Mouse (Mus musculus) midbrain, embryonic 10.5 days (tissue): ENCODE results near the gene Atg9b. TPM values are rescaled to one million over a fixed set of nuclear protein-coding genes. Genes with fewer than 3 reads are reported as not detected.

Source experiments
- DNase-seq: peaks from one replicate; pipeline ENCODE4 v3.0.0-alpha.2; 2017; ENCODE audit warnings: low spot score
- H3K27ac ChIP-seq: fragments of 300-500 bp; sonication (generic); replicated peaks from 2 replicates; pipeline ENCODE4 v1.5.1; 2016; ENCODE audit warnings: mild to moderate bottlenecking
- H3K27me3 ChIP-seq: fragments of 300-500 bp; sonication (generic); 2 replicates; pipeline ENCODE4 v1.6.1; 2016; ENCODE audit warnings: low read depth, mild to moderate bottlenecking; ENCODE audit not compliant: poor library complexity, severe bottlenecking
- H3K36me3 ChIP-seq: fragments of 300-500 bp; sonication (generic); 2 replicates; pipeline ENCODE4 v1.6.1; 2016; ENCODE audit warnings: mild to moderate bottlenecking, moderate library complexity
- H3K4me1 ChIP-seq: fragments of 300-500 bp; sonication (generic); 2 replicates; pipeline ENCODE4 v1.6.1; 2016
- H3K4me3 ChIP-seq: fragments of 300-500 bp; sonication (generic); 2 replicates; pipeline ENCODE4 v1.5.1; 2016; ENCODE audit warnings: mild to moderate bottlenecking, moderate library complexity
- H3K9me3 ChIP-seq: fragments of 300-500 bp; sonication (generic); replicated peaks from 2 replicates; pipeline ENCODE4 v1.6.1; 2016; ENCODE audit warnings: mild to moderate bottlenecking
- WGBS: fragments of 180-500 bp; shearing (Covaris S2); methylation state at CpG from one replicate; pipeline ENCODE4 v1.1.7; 2016; 5-methylcytosine and 5-hydroxymethylcytosine counted together
- polyA plus RNA-seq: library from polyadenylated mRNA; unstranded; fragments of >200 nt; fragmentation: Nextera tagmentation; extraction: Ambion mirVana; gene quantifications from 2 replicates; pipeline ENCODE4 v1.2.1, GENCODE M21; 2016

Gene Atg9b
- polyA plus RNA-seq, 1 experiment from 2014 or later, result 0.72 TPM

- H3K9me3 ChIP-seq, result no peaks in the 10 kb centered on the region
- H3K27ac ChIP-seq, result peak overlapping the region; percentile 91
- peaks cover 91% of the 10 kb centered on the region for H3K27me3 ChIP-seq
- peaks cover 77% of the 10 kb centered on the region for H3K4me1 ChIP-seq
- H3K4me3 ChIP-seq, result peak overlapping the region; percentile 80
- 40% methylated on average over 14 of the region's 15 CpGs for WGBS
- no peak for DNase-seq
- H3K36me3 ChIP-seq, result peaks cover 6% of the 10 kb centered on the region; the same call in 1 of the 2 replicates
Measured at GRCm38 (mm10) chr5:24350531-24351250, 41.3 kb downstream of the Atg9b start.

- H3K27me3 ChIP-seq, result peaks cover 96% of the 10 kb centered on the region
- WGBS, result 46% methylated on average over 3 of the region's 3 CpGs
- peaks cover 83% of the 10 kb centered on the region for H3K4me1 ChIP-seq
- no peaks in the 10 kb centered on the region for H3K9me3 ChIP-seq
- H3K4me3 ChIP-seq, result peak overlapping the region; percentile 80
- DNase-seq, result no peak
- H3K27ac ChIP-seq, result peak overlapping the region; percentile 91; the same call in 1 of the 2 replicates
- H3K36me3 ChIP-seq, result peaks cover 9% of the 10 kb centered on the region; the same call in 1 of the 2 replicates
Measured at GRCm38 (mm10) chr5:24350073-24350472, 41.9 kb downstream of the Atg9b start.

GRCm38 (mm10) chr5:24348546-24348945 lies 43.4 kb downstream of the Atg9b start:
- peak overlapping the region; percentile 69 for H3K27ac ChIP-seq

GRCm38 (mm10) chr5:24348128-24348527 lies 43.8 kb downstream of the Atg9b start:
- 0% methylated on average over 41 of the region's 41 CpGs for WGBS
- peak overlapping the region; percentile 69 for H3K27ac ChIP-seq

More at GRCm38 (mm10) chr5:24348546-24348945, 43.4 kb downstream of the Atg9b start:
- H3K27me3 ChIP-seq, result peaks cover 81% of the 10 kb centered on the region
- H3K36me3 ChIP-seq, result peaks cover 9% of the 10 kb centered on the region; the same call in 1 of the 2 replicates
- peak overlapping the region; percentile 80 for H3K4me3 ChIP-seq
- DNase-seq, result no peak
- under 1% methylated on average over 30 of the region's 30 CpGs for WGBS
- peaks cover 89% of the 10 kb centered on the region for H3K4me1 ChIP-seq
- no peaks in the 10 kb centered on the region for H3K9me3 ChIP-seq

GRCm38 (mm10) chr5:24347186-24347875 lies 44.6 kb downstream of the Atg9b start:
- no peaks in the 10 kb centered on the region for H3K9me3 ChIP-seq
- no peak overlapping the region for H3K27ac ChIP-seq
- 57% methylated on average over 7 of the region's 7 CpGs for WGBS
- H3K4me3 ChIP-seq, result peak overlapping the region; percentile 80; the same call in 1 of the 2 replicates
- peaks cover 69% of the 10 kb centered on the region for H3K27me3 ChIP-seq
- H3K4me1 ChIP-seq, result peaks cover 89% of the 10 kb centered on the region
- H3K36me3 ChIP-seq, result peaks cover 9% of the 10 kb centered on the region; the same call in 1 of the 2 replicates
- no peak for DNase-seq

More at GRCm38 (mm10) chr5:24348128-24348527, 43.8 kb downstream of the Atg9b start:
- Histone ChIP-seq H3K4me1 (peaks cover 89% of the 10 kb centered on the region), H3K27me3 (peaks cover 77% of the 10 kb centered on the region), H3K9me3 (no peaks in the 10 kb centered on the region), H3K4me3 (peak overlapping the region; percentile 80), H3K36me3 (peaks cover 9% of the 10 kb centered on the region; the same call in 1 of the 2 replicates)
- peak; percentile 67 for DNase-seq

- WGBS, result 89% methylated on average over 7 of the region's 7 CpGs
- Histone ChIP-seq H3K9me3 (no peaks in the 10 kb centered on the region), H3K27me3 (peaks cover 62% of the 10 kb centered on the region), H3K36me3 (peaks cover 9% of the 10 kb centered on the region; the same call in 1 of the 2 replicates), H3K27ac (no peak overlapping the region), H3K4me1 (peaks cover 89% of the 10 kb centered on the region), H3K4me3 (no peak overlapping the region)
- no peak for DNase-seq
Measured at GRCm38 (mm10) chr5:24346313-24346712, 45.6 kb downstream of the Atg9b start.

- no peaks in the 10 kb centered on the region for H3K9me3 ChIP-seq
- peak overlapping the region; percentile 95 for H3K27ac ChIP-seq
- peak overlapping the region; percentile 36 for H3K4me3 ChIP-seq
- DNase-seq, result peak; percentile 41
- H3K4me1 ChIP-seq, result peaks cover 75% of the 10 kb centered on the region
- peaks cover 9% of the 10 kb centered on the region; the same call in 1 of the 2 replicates for H3K36me3 ChIP-seq
- WGBS, result 10% methylated on average over 12 of the region's 12 CpGs
- peaks cover 44% of the 10 kb centered on the region for H3K27me3 ChIP-seq
Measured at GRCm38 (mm10) chr5:24344477-24345051, 47.4 kb downstream of the Atg9b start.

GRCm38 (mm10) chr5:24343977-24344436 lies 47.9 kb downstream of the Atg9b start:
- no peaks in the 10 kb centered on the region for H3K9me3 ChIP-seq
- WGBS, result 4% methylated on average over 2 of the region's 2 CpGs
- H3K4me3 ChIP-seq, result peak overlapping the region; percentile 36
- peak overlapping the region; percentile 95 for H3K27ac ChIP-seq
- peaks cover 9% of the 10 kb centered on the region; the same call in 1 of the 2 replicates for H3K36me3 ChIP-seq
- peaks cover 71% of the 10 kb centered on the region for H3K4me1 ChIP-seq
- DNase-seq, result peak; percentile 87
- H3K27me3 ChIP-seq, result peaks cover 39% of the 10 kb centered on the region

- peak overlapping the region; percentile 36; the same call in 1 of the 2 replicates for H3K4me3 ChIP-seq
- H3K27me3 ChIP-seq, result peaks cover 32% of the 10 kb centered on the region
- no peaks in the 10 kb centered on the region for H3K9me3 ChIP-seq
- peak overlapping the region; percentile 95 for H3K27ac ChIP-seq
- no peak for DNase-seq
- H3K4me1 ChIP-seq, result peaks cover 68% of the 10 kb centered on the region
- H3K36me3 ChIP-seq, result peaks cover 9% of the 10 kb centered on the region; the same call in 1 of the 2 replicates
Measured at GRCm38 (mm10) chr5:24343379-24343778, 48.6 kb downstream of the Atg9b start.

GRCm38 (mm10) chr5:24342966-24343365 lies 49.0 kb downstream of the Atg9b start:
- Histone ChIP-seq H3K27me3 (peaks cover 28% of the 10 kb centered on the region), H3K4me3 (peak overlapping the region; percentile 36; the same call in 1 of the 2 replicates), H3K4me1 (peaks cover 66% of the 10 kb centered on the region), H3K9me3 (no peaks in the 10 kb centered on the region), H3K36me3 (peaks cover 9% of the 10 kb centered on the region; the same call in 1 of the 2 replicates), H3K27ac (peak overlapping the region; percentile 95)
- no peak for DNase-seq
- whole genome bisulfite sequencing, result 52% methylated on average over 8 of the region's 8 CpGs

GRCm38 (mm10) chr5:24342205-24342963 lies 49.6 kb downstream of the Atg9b start:
- Histone ChIP-seq H3K36me3 (peaks cover 9% of the 10 kb centered on the region; the same call in 1 of the 2 replicates), H3K9me3 (no peaks in the 10 kb centered on the region), H3K27ac (peak overlapping the region; percentile 95), H3K27me3 (peaks cover 22% of the 10 kb centered on the region), H3K4me1 (peaks cover 66% of the 10 kb centered on the region), H3K4me3 (no peak overlapping the region)
- no peak for DNase-seq
- 85% methylated on average over 14 of the region's 14 CpGs for WGBS

GRCm38 (mm10) chr5:24337821-24338220 lies 54.1 kb downstream of the Atg9b start:
- 83% methylated on average over 2 of the region's 2 CpGs for WGBS
- Histone ChIP-seq H3K27me3 (no peaks in the 10 kb centered on the region), H3K36me3 (no peaks in the 10 kb centered on the region), H3K4me3 (no peak overlapping the region), H3K9me3 (no peaks in the 10 kb centered on the region), H3K27ac (peak overlapping the region; percentile 61), H3K4me1 (peaks cover 65% of the 10 kb centered on the region)
- DNase-seq, result no peak
